ENCODE assay signal across 8 mouse cellular contexts in the genomic region with DNA sequence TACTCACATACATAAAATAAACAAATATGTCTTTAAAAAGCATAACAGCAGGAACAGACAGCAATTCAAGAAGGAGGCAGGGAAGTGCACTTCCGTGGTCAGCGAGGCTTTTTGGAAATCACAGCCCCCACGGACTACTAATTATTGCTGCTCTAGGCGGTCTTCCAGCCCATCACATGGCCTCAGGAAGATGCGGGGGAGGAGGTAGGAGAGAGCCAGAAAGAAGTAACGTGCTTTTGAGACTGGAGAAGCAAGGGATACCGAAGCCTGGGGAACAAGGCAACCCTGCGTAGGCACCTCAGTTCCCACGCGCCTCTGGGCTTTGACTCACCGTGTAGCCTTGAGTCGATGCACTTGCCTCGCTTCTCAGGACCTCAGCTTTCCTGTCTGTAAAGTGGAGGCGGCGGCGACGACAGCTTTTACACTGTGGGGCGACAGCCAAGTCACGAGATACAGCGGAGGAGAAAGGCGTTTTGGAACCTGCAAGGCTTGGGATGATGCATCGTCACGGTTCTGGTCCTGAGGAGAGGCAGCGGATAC. TPM values are rescaled to one million over a fixed set of nuclear protein-coding genes. Genes with fewer than 3 reads are reported as not detected.
A peak's percentile ranks its signal among the peaks of the same experiment; 100 is the strongest.
DNase-seq lines count a peak whose midpoint lies in the region; ATAC-seq and TF ChIP-seq lines count a peak whose summit lies in the region.

No protein-coding gene starts in this region.

- H3K9me3 ChIP-seq in kidney, embryonic 16.5 days (ENCODE audit: low read length) = no peaks in the 10 kb centered on the region
- no peaks in the 10 kb centered on the region for H3K9me3 ChIP-seq in MEL (replicated peaks; ENCODE audit: insufficient read depth, low read length)
- no peaks in the 10 kb centered on the region for H3K9me3 ChIP-seq in forebrain, embryonic 11.5 days (ENCODE audit: control insufficient read depth, low read length)
- H3K9me3 ChIP-seq in limb, embryonic 14.5 days (ENCODE audit: control insufficient read depth, low read length) = no peaks in the 10 kb centered on the region
- H3K9me3 ChIP-seq in stomach, embryonic 14.5 days (ENCODE audit: control insufficient read depth, low read depth, low read length) = no peaks in the 10 kb centered on the region

- peak overlapping the region; percentile 90 for H3K27ac ChIP-seq in kidney, embryonic 16.5 days (ENCODE audit: low read length)
- H3K27ac ChIP-seq in MEL (ENCODE audit: control insufficient read depth, low read depth, low read length) = peak overlapping the region; percentile 70
- H3K27ac ChIP-seq in forebrain, embryonic 11.5 days (ENCODE audit: low read depth, low read length) = peak overlapping the region; percentile 51; the same call in 1 of the 2 replicates
- H3K27ac ChIP-seq in limb, embryonic 14.5 days (replicated peaks; ENCODE audit: low read depth, low read length) = peak overlapping the region; percentile 82
- peak overlapping the region; percentile 80 for H3K27ac ChIP-seq in stomach, embryonic 14.5 days (ENCODE audit: low read length)

- no peak for TF ChIP-seq CTCF in MEL (IDR thresholded peaks at IDR 0.05 in 2 of 3, conservative IDR thresholded peaks at IDR 0.05 in 1 of 3; ENCODE audit: control insufficient read depth in 1 of 3, insufficient read depth in 1 of 3, low read depth in 2 of 3, low read length in 3 of 3, poor library complexity in 1 of 3, severe bottlenecking in 1 of 3)

- no peak for DNase-seq in kidney, postnatal 10 days
- no peak for DNase-seq in MEL (ENCODE audit: low read depth, low spot score)
- DNase-seq in forebrain, embryonic 11.5 days (ENCODE audit: low spot score) = no peak
- DNase-seq in limb, embryonic 14.5 days (ENCODE audit: low spot score) = no peak
- no peak for DNase-seq in urinary bladder, adult 18-20 months (ENCODE audit: low spot score in 2 of 2)
- DNase-seq in cerebellum, postnatal 14 days = no peak

- H3K36me3 ChIP-seq in kidney, embryonic 16.5 days (ENCODE audit: insufficient read depth, low read length) = peaks cover 28% of the 10 kb centered on the region
- peaks cover 17 to 37% of the 10 kb centered on the region in 2 experiments for H3K36me3 ChIP-seq in MEL (ENCODE audit: control insufficient read depth in 1 of 2, insufficient read depth in 2 of 2, low read length in 2 of 2)
- H3K36me3 ChIP-seq in forebrain, embryonic 11.5 days (ENCODE audit: control insufficient read depth, insufficient read depth, low read length) = no peaks in the 10 kb centered on the region; the same call in 1 of the 2 replicates
- peaks cover 36% of the 10 kb centered on the region for H3K36me3 ChIP-seq in limb, embryonic 14.5 days (ENCODE audit: control insufficient read depth, insufficient read depth, low read length)
- H3K36me3 ChIP-seq in stomach, embryonic 14.5 days (ENCODE audit: control insufficient read depth, insufficient read depth, low read length) = peaks cover 25% of the 10 kb centered on the region; the same call in 1 of the 2 replicates

- H3K9ac ChIP-seq in kidney, embryonic 16.5 days (replicated peaks; ENCODE audit: low read length) = peak overlapping the region; percentile 87
- H3K9ac ChIP-seq in MEL (ENCODE audit: control insufficient read depth, low read depth, low read length, poor library complexity, severe bottlenecking) = peak overlapping the region; percentile 87
- peak overlapping the region; percentile 84 for H3K9ac ChIP-seq in forebrain, embryonic 11.5 days (ENCODE audit: low read length)
- peak overlapping the region; percentile 76 for H3K9ac ChIP-seq in limb, embryonic 14.5 days (ENCODE audit: low read depth, low read length, severe bottlenecking)
- peak overlapping the region; percentile 60 for H3K9ac ChIP-seq in stomach, embryonic 14.5 days (replicated peaks; ENCODE audit: low read depth, low read length)

- no peak for TF ChIP-seq EP300 in MEL (IDR thresholded peaks at IDR 0.05; ENCODE audit: low read depth in 1 of 2, low read length in 2 of 2)

- no peak for ATAC-seq in kidney, embryonic 16.5 days (ENCODE audit: low FRiP score, low TSS enrichment)
- peak; percentile 16 for ATAC-seq in forebrain, embryonic 11.5 days (replicated peaks; ENCODE audit: low FRiP score)
- no peak; the same call in 1 of the 2 replicates for ATAC-seq in limb, embryonic 14.5 days (ENCODE audit: low FRiP score, low read depth)
- no peak for ATAC-seq in stomach, embryonic 14.5 days (ENCODE audit: insufficient number of reproducible peaks, insufficient read depth, low FRiP score, low read depth)

- TF ChIP-seq RAD21 in MEL (IDR thresholded peaks at IDR 0.05; ENCODE audit: low read depth, low read length) = no peak

- under 1% methylated on average over 24 of the region's 24 CpGs for WGBS in kidney, embryonic 16.5 days
- 0% methylated on average over 24 of the region's 24 CpGs for WGBS in forebrain, embryonic 11.5 days
- WGBS in limb, embryonic 14.5 days = 0% methylated on average over 22 of the region's 24 CpGs
- under 1% methylated on average over 24 of the region's 24 CpGs for WGBS in stomach, embryonic 14.5 days

- peaks cover 20% of the 10 kb centered on the region for H3K4me1 ChIP-seq in kidney, embryonic 16.5 days (ENCODE audit: insufficient read depth, low read length)
- peaks cover 25 to 30% of the 10 kb centered on the region in 2 experiments for H3K4me1 ChIP-seq in MEL (ENCODE audit: control insufficient read depth in 1 of 2, insufficient read depth in 2 of 2, low read length in 2 of 2)
- peaks cover 10% of the 10 kb centered on the region; the same call in 1 of the 2 replicates for H3K4me1 ChIP-seq in forebrain, embryonic 11.5 days (replicated peaks; ENCODE audit: control insufficient read depth, insufficient read depth, low read length)
- H3K4me1 ChIP-seq in limb, embryonic 14.5 days (ENCODE audit: control insufficient read depth, insufficient read depth, low read length) = peaks cover 12% of the 10 kb centered on the region; the same call in 1 of the 2 replicates
- peaks cover 8% of the 10 kb centered on the region for H3K4me1 ChIP-seq in stomach, embryonic 14.5 days (ENCODE audit: control insufficient read depth, insufficient read depth, low read length)

- peak overlapping the region; percentile 89 for H3K4me2 ChIP-seq in kidney, embryonic 16.5 days (replicated peaks; ENCODE audit: low read depth, low read length)
- peak overlapping the region; percentile 88 for H3K4me2 ChIP-seq in forebrain, embryonic 11.5 days (ENCODE audit: low read depth, low read length, severe bottlenecking)
- H3K4me2 ChIP-seq in limb, embryonic 14.5 days (replicated peaks; ENCODE audit: low read depth, low read length, severe bottlenecking) = peak overlapping the region; percentile 88
- H3K4me2 ChIP-seq in stomach, embryonic 14.5 days (replicated peaks; ENCODE audit: low read depth, low read length) = peak overlapping the region; percentile 80

- H3K27me3 ChIP-seq in kidney, embryonic 16.5 days (ENCODE audit: insufficient read depth, low read length) = no peaks in the 10 kb centered on the region
- no peaks in the 10 kb centered on the region for H3K27me3 ChIP-seq in MEL (ENCODE audit: control insufficient read depth in 1 of 2, insufficient read depth in 2 of 2, low read length in 2 of 2)
- H3K27me3 ChIP-seq in forebrain, embryonic 11.5 days (ENCODE audit: control insufficient read depth, insufficient read depth, low read length) = no peaks in the 10 kb centered on the region
- no peaks in the 10 kb centered on the region for H3K27me3 ChIP-seq in limb, embryonic 14.5 days (ENCODE audit: control insufficient read depth, insufficient read depth, low read length)
- no peaks in the 10 kb centered on the region for H3K27me3 ChIP-seq in stomach, embryonic 14.5 days (ENCODE audit: control insufficient read depth, insufficient read depth, low read length)

- peaks cover 40% of the 10 kb centered on the region for H3K79me2 ChIP-seq in MEL (ENCODE audit: control insufficient read depth, insufficient read depth, low read length, poor library complexity)

- H3K4me3 ChIP-seq in kidney, embryonic 16.5 days (ENCODE audit: low read length) = peak overlapping the region; percentile 88
- H3K4me3 ChIP-seq in MEL (ENCODE audit: control insufficient read depth in 1 of 2, insufficient read depth in 1 of 2, low read depth in 2 of 2, low read length in 2 of 2) = peak overlapping the region; percentile 85 to 96
- H3K4me3 ChIP-seq in forebrain, embryonic 11.5 days (ENCODE audit: low read depth, low read length) = peak overlapping the region; percentile 85
- H3K4me3 ChIP-seq in limb, embryonic 14.5 days (replicated peaks; ENCODE audit: low read length) = peak overlapping the region; percentile 77
- H3K4me3 ChIP-seq in stomach, embryonic 14.5 days (ENCODE audit: low read depth, low read length) = peak overlapping the region; percentile 79

- no peak for TF ChIP-seq POLR2A in MEL (IDR thresholded peaks at IDR 0.05; ENCODE audit: control insufficient read depth in 1 of 2, insufficient read depth in 1 of 2, low read depth in 1 of 2, low read length in 2 of 2, poor library complexity in 1 of 2)
- no peak for TF ChIP-seq POLR2A in limb, embryonic 14.5 days (IDR thresholded peaks at IDR 0.05; ENCODE audit: borderline replicate concordance, extremely low read depth, insufficient read depth, insufficient read length)

RNA-seq across cellular contexts. Expression of a gene that starts 0.7 kb away (rescaled TPM):
- polyA plus RNA-seq in kidney, embryonic 16.5 days (2015; fragmentation: Nextera tagmentation; extraction: Ambion mirVana) = 7.0 and 8.7 TPM in 2 replicates
- 9.2 and 10.6 TPM in 2 replicates for total RNA-seq in MEL (2012; rRNA removed)
- polyA plus RNA-seq in MEL (2012; ENCODE audit: insufficient read depth in 1 of 2, insufficient read length in 2 of 2, low read depth in 1 of 2, low replicate concordance in 2 of 2, missing spikeins in 1 of 2) = 10 to 100 TPM in 1 of 2 experiments, not detected in 1; 21.8 TPM
- polyA plus RNA-seq in forebrain, embryonic 11.5 days (2014; fragmentation: Nextera tagmentation; extraction: Ambion mirVana) = 13.0 and 13.1 TPM in 2 replicates
- 21.2 and 28.9 TPM in 2 replicates for polyA plus RNA-seq in limb, embryonic 14.5 days (2012; rRNA removed)
- 7.5 and 7.9 TPM in 2 replicates for polyA plus RNA-seq in limb, embryonic 14.5 days (2014; fragmentation: Nextera tagmentation; extraction: Ambion mirVana)
- polyA plus RNA-seq in stomach, embryonic 14.5 days (2014; fragmentation: Nextera tagmentation; extraction: Ambion mirVana) = 8.4 and 9.5 TPM in 2 replicates

RNA-seq across cellular contexts. Expression of a gene that starts 0.8 kb away (rescaled TPM):
- 19.6 and 20.4 TPM in 2 replicates for polyA plus RNA-seq in kidney, embryonic 16.5 days (2015; fragmentation: Nextera tagmentation; extraction: Ambion mirVana)
- total RNA-seq in MEL (2012; rRNA removed) = 24.5 and 27.7 TPM in 2 replicates
- 10 to 100 TPM in 1 of 2 experiments, not detected in 1; 35.0 TPM for polyA plus RNA-seq in MEL (2012; ENCODE audit: insufficient read depth in 1 of 2, insufficient read length in 2 of 2, low read depth in 1 of 2, low replicate concordance in 2 of 2, missing spikeins in 1 of 2)
- polyA plus RNA-seq in forebrain, embryonic 11.5 days (2014; fragmentation: Nextera tagmentation; extraction: Ambion mirVana) = 16.0 and 21.1 TPM in 2 replicates
- 22.4 and 24.0 TPM in 2 replicates for polyA plus RNA-seq in limb, embryonic 14.5 days (2012; rRNA removed)
- polyA plus RNA-seq in limb, embryonic 14.5 days (2014; fragmentation: Nextera tagmentation; extraction: Ambion mirVana) = 16.6 and 21.3 TPM in 2 replicates
- polyA plus RNA-seq in stomach, embryonic 14.5 days (2014; fragmentation: Nextera tagmentation; extraction: Ambion mirVana) = 18.5 and 20.0 TPM in 2 replicates

RNA-seq across cellular contexts. Expression of a gene that starts 13.9 kb away (rescaled TPM):
- 40.0 and 43.9 TPM in 2 replicates for polyA plus RNA-seq in kidney, embryonic 16.5 days (2015; fragmentation: Nextera tagmentation; extraction: Ambion mirVana)
- total RNA-seq in MEL (2012; rRNA removed) = 26.2 and 32.4 TPM in 2 replicates
- polyA plus RNA-seq in MEL (2012; ENCODE audit: insufficient read depth in 1 of 2, insufficient read length in 2 of 2, low read depth in 1 of 2, low replicate concordance in 2 of 2, missing spikeins in 1 of 2) = 10 to 100 TPM in 1 of 2 experiments, not detected in 1; 49.7 TPM
- polyA plus RNA-seq in forebrain, embryonic 11.5 days (2014; fragmentation: Nextera tagmentation; extraction: Ambion mirVana) = 6.3 and 8.7 TPM in 2 replicates
- 129 and 132 TPM in 2 replicates for polyA plus RNA-seq in limb, embryonic 14.5 days (2012; rRNA removed)
- 7.1 and 10.0 TPM in 2 replicates for polyA plus RNA-seq in limb, embryonic 14.5 days (2014; fragmentation: Nextera tagmentation; extraction: Ambion mirVana)
- polyA plus RNA-seq in stomach, embryonic 14.5 days (2014; fragmentation: Nextera tagmentation; extraction: Ambion mirVana) = 7.0 and 9.1 TPM in 2 replicates

RNA-seq across cellular contexts. Expression of a gene that starts 13.9 kb away (rescaled TPM):
- 9.1 and 11.7 TPM in 2 replicates for polyA plus RNA-seq in kidney, embryonic 16.5 days (2015; fragmentation: Nextera tagmentation; extraction: Ambion mirVana)
- 0.23 and 0.26 TPM in 2 replicates for total RNA-seq in MEL (2012; rRNA removed)
- polyA plus RNA-seq in MEL (2012; ENCODE audit: insufficient read depth in 1 of 2, insufficient read length in 2 of 2, low read depth in 1 of 2, low replicate concordance in 2 of 2, missing spikeins in 1 of 2) = under 1 TPM in 1 of 2 experiments, not detected in 1; 0.89 TPM
- polyA plus RNA-seq in forebrain, embryonic 11.5 days (2014; fragmentation: Nextera tagmentation; extraction: Ambion mirVana) = 18.0 and 19.5 TPM in 2 replicates
- 9.8 and 15.3 TPM in 2 replicates for polyA plus RNA-seq in limb, embryonic 14.5 days (2012; rRNA removed)
- 7.6 and 8.3 TPM in 2 replicates for polyA plus RNA-seq in limb, embryonic 14.5 days (2014; fragmentation: Nextera tagmentation; extraction: Ambion mirVana)
- 8.4 and 8.9 TPM in 2 replicates for polyA plus RNA-seq in stomach, embryonic 14.5 days (2014; fragmentation: Nextera tagmentation; extraction: Ambion mirVana)

RNA-seq across cellular contexts. Expression of a gene that starts 43.2 kb away (rescaled TPM):
- polyA plus RNA-seq in kidney, embryonic 16.5 days (2015; fragmentation: Nextera tagmentation; extraction: Ambion mirVana) = 31.5 and 36.5 TPM in 2 replicates
- total RNA-seq in MEL (2012; rRNA removed) = 24.0 and 27.7 TPM in 2 replicates
- polyA plus RNA-seq in MEL (2012; ENCODE audit: insufficient read depth in 1 of 2, insufficient read length in 2 of 2, low read depth in 1 of 2, low replicate concordance in 2 of 2, missing spikeins in 1 of 2) = 10 to 100 TPM; 17.8 to 77.6 TPM
- polyA plus RNA-seq in forebrain, embryonic 11.5 days (2014; fragmentation: Nextera tagmentation; extraction: Ambion mirVana) = 50.2 and 54.2 TPM in 2 replicates
- polyA plus RNA-seq in limb, embryonic 14.5 days (2012; rRNA removed) = 13.4 and 14.2 TPM in 2 replicates
- polyA plus RNA-seq in limb, embryonic 14.5 days (2014; fragmentation: Nextera tagmentation; extraction: Ambion mirVana) = 30.3 and 33.9 TPM in 2 replicates
- polyA plus RNA-seq in stomach, embryonic 14.5 days (2014; fragmentation: Nextera tagmentation; extraction: Ambion mirVana) = 40.5 and 43.0 TPM in 2 replicates
